ENCODE assay signal across 8 mouse cellular contexts in the genomic region with DNA sequence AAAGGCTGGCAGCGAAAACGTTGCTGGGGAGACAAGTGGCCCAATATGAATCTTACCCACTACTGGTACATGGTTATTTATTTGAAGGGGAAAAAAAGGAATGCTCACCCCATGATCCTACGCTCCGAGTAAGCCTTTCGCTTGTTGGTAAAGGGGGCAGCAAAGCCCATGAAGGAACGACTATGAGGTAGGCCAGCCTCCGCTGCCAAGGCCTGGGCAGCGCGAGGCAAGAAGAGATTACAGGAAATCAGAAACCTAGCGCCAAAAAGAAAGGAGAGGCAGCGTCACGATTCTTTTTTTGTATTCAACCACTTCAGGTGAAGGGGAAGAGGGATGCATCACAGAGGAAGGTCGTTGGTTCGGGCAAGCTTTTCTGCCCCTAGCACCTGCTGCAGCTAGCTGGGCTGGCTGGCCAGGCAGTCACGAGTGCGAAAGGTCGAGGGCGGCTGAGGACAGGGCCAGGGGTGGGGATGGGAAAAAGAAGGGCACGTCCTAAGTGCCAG. TPM values are rescaled to one million over a fixed set of nuclear protein-coding genes. Genes with fewer than 3 reads are reported as not detected.
DNase-seq lines count a peak whose midpoint lies in the region; ATAC-seq lines count a peak whose summit lies in the region.

No protein-coding gene starts in this region.

- H3K4me2 ChIP-seq in lung, embryonic 15.5 days = peak overlapping the region; percentile 84
- peak overlapping the region; percentile 86 for H3K4me2 ChIP-seq in neural tube, embryonic 14.5 days (ENCODE audit: low read depth, low read length)

- H3K4me1 ChIP-seq in lung, embryonic 15.5 days = peaks cover 14% of the 10 kb centered on the region
- peaks cover 12% of the 10 kb centered on the region; the same call in 1 of the 2 replicates for H3K4me1 ChIP-seq in neural tube, embryonic 14.5 days (ENCODE audit: control insufficient read depth, insufficient read depth, low read length)

- no peaks in the 10 kb centered on the region for H3K27me3 ChIP-seq in lung, embryonic 15.5 days
- H3K27me3 ChIP-seq in neural tube, embryonic 14.5 days (ENCODE audit: control insufficient read depth, insufficient read depth, low read length) = no peaks in the 10 kb centered on the region

- peak overlapping the region; percentile 97 for H3K27ac ChIP-seq in lung, embryonic 15.5 days
- peak overlapping the region; percentile 97 for H3K27ac ChIP-seq in neural tube, embryonic 14.5 days (ENCODE audit: low read depth, low read length)

- no peaks in the 10 kb centered on the region for H3K9me3 ChIP-seq in lung, embryonic 15.5 days
- no peaks in the 10 kb centered on the region for H3K9me3 ChIP-seq in neural tube, embryonic 14.5 days (ENCODE audit: control insufficient read depth, low read length)

- H3K9ac ChIP-seq in lung, embryonic 15.5 days = peak overlapping the region; percentile 74
- H3K9ac ChIP-seq in neural tube, embryonic 14.5 days (replicated peaks; ENCODE audit: low read depth, low read length) = peak overlapping the region; percentile 74

- peaks cover 17% of the 10 kb centered on the region for H3K36me3 ChIP-seq in lung, embryonic 15.5 days
- H3K36me3 ChIP-seq in neural tube, embryonic 14.5 days (ENCODE audit: control insufficient read depth, insufficient read depth, low read length) = 0 out of 2 replicates have a peak, but pooled peaks cover 11% of the 10 kb centered on the region

- H3K4me3 ChIP-seq in lung, embryonic 15.5 days = peak overlapping the region; percentile 70
- H3K4me3 ChIP-seq in neural tube, embryonic 14.5 days (ENCODE audit: low read depth, low read length) = peak overlapping the region; percentile 59

- 14% methylated on average over 19 of the region's 19 CpGs for WGBS in lung, embryonic 15.5 days
- WGBS in neural tube, embryonic 14.5 days = 14% methylated on average over 19 of the region's 19 CpGs

- ATAC-seq in lung, embryonic 15.5 days (ENCODE audit: borderline replicate concordance, extremely low read depth, low FRiP score, low TSS enrichment) = no peak
- ATAC-seq in erythroid progenitor cell, adult 5-6 weeks (replicated peaks; ENCODE audit: low FRiP score, poor library complexity, severe bottlenecking) = peak; percentile 30; the same call in 1 of the 2 replicates
- no peak for ATAC-seq in neural tube, embryonic 14.5 days (ENCODE audit: low read depth)
- no peak for ATAC-seq in megakaryocyte progenitor cell, adult 5-6 weeks (replicated peaks; ENCODE audit: poor library complexity)

- DNase-seq in lung, postnatal 14 days = no peak
- peak; percentile 80 to 93 for DNase-seq in kidney, postnatal 25 days
- no peak for DNase-seq in frontal cortex, postnatal 36 days (ENCODE audit: low spot score in 2 of 2)
- DNase-seq in cerebellum, adult 11 months = no peak

RNA-seq across cellular contexts. Expression of a gene that starts 0.8 kb away (rescaled TPM):
- 12.5 and 12.6 TPM in 2 replicates for polyA plus RNA-seq in lung, embryonic 15.5 days (2015; fragmentation: Nextera tagmentation; extraction: Ambion mirVana)
- total RNA-seq in erythroid progenitor cell, adult 5-6 weeks (2015; ENCODE audit: low replicate concordance) = 1.1 and 14.3 TPM in 2 replicates
- total RNA-seq in erythroid progenitor cell, adult 5-6 weeks (2017; ENCODE audit: low replicate concordance) = 2.3 and 3.3 TPM in 2 replicates
- polyA plus RNA-seq in neural tube, embryonic 14.5 days (2014; fragmentation: Nextera tagmentation; extraction: Ambion mirVana) = 51.3 and 52.7 TPM in 2 replicates
- 13.8 and 17.6 TPM in 2 replicates for total RNA-seq in megakaryocyte progenitor cell, adult 5-6 weeks (2015)
- 8.8 and 9.4 TPM in 2 replicates for total RNA-seq in megakaryocyte progenitor cell, adult 5-6 weeks (2017)

RNA-seq across cellular contexts. Expression of a gene that starts 9.0 kb away (rescaled TPM):
- 13.0 and 14.9 TPM in 2 replicates for polyA plus RNA-seq in lung, embryonic 15.5 days (2015; fragmentation: Nextera tagmentation; extraction: Ambion mirVana)
- total RNA-seq in erythroid progenitor cell, adult 5-6 weeks (2015; ENCODE audit: low replicate concordance) = 11.9 and 20.5 TPM in 2 replicates
- total RNA-seq in erythroid progenitor cell, adult 5-6 weeks (2017; ENCODE audit: low replicate concordance) = 4.4 and 10.2 TPM in 2 replicates
- 11.6 and 14.0 TPM in 2 replicates for polyA plus RNA-seq in neural tube, embryonic 14.5 days (2014; fragmentation: Nextera tagmentation; extraction: Ambion mirVana)
- 48.6 and 48.9 TPM in 2 replicates for total RNA-seq in megakaryocyte progenitor cell, adult 5-6 weeks (2015)
- 9.0 and 11.6 TPM in 2 replicates for total RNA-seq in megakaryocyte progenitor cell, adult 5-6 weeks (2017)

RNA-seq across cellular contexts. Expression of a gene that starts 30.4 kb away (rescaled TPM):
- polyA plus RNA-seq in lung, embryonic 15.5 days (2015; fragmentation: Nextera tagmentation; extraction: Ambion mirVana) = 183 and 185 TPM in 2 replicates
- 92.3 and 106 TPM in 2 replicates for total RNA-seq in erythroid progenitor cell, adult 5-6 weeks (2015; ENCODE audit: low replicate concordance)
- total RNA-seq in erythroid progenitor cell, adult 5-6 weeks (2017; ENCODE audit: low replicate concordance) = 58.9 and 60.6 TPM in 2 replicates
- 281 and 297 TPM in 2 replicates for polyA plus RNA-seq in neural tube, embryonic 14.5 days (2014; fragmentation: Nextera tagmentation; extraction: Ambion mirVana)
- 172 and 181 TPM in 2 replicates for total RNA-seq in megakaryocyte progenitor cell, adult 5-6 weeks (2015)
- total RNA-seq in megakaryocyte progenitor cell, adult 5-6 weeks (2017) = 106 and 108 TPM in 2 replicates

RNA-seq across cellular contexts. Expression of a gene that starts 33.1 kb away (rescaled TPM):
- 0.31 and 0.99 TPM in 2 replicates for polyA plus RNA-seq in lung, embryonic 15.5 days (2015; fragmentation: Nextera tagmentation; extraction: Ambion mirVana)
- total RNA-seq in erythroid progenitor cell, adult 5-6 weeks (2015; ENCODE audit: low replicate concordance) = not detected in 2 replicates
- not detected in 2 replicates for total RNA-seq in erythroid progenitor cell, adult 5-6 weeks (2017; ENCODE audit: low replicate concordance)
- polyA plus RNA-seq in neural tube, embryonic 14.5 days (2014; fragmentation: Nextera tagmentation; extraction: Ambion mirVana) = 0.44 TPM in 1 of 2 replicates, not detected in the other
- not detected in 2 replicates for total RNA-seq in megakaryocyte progenitor cell, adult 5-6 weeks (2015)
- not detected in 2 replicates for total RNA-seq in megakaryocyte progenitor cell, adult 5-6 weeks (2017)

RNA-seq across cellular contexts. Expression of a gene that starts 43.3 kb away (rescaled TPM):
- 72.1 and 75.7 TPM in 2 replicates for polyA plus RNA-seq in lung, embryonic 15.5 days (2015; fragmentation: Nextera tagmentation; extraction: Ambion mirVana)
- total RNA-seq in erythroid progenitor cell, adult 5-6 weeks (2015; ENCODE audit: low replicate concordance) = 28.5 TPM in 2 replicates
- 13.1 and 15.5 TPM in 2 replicates for total RNA-seq in erythroid progenitor cell, adult 5-6 weeks (2017; ENCODE audit: low replicate concordance)
- 131 and 140 TPM in 2 replicates for polyA plus RNA-seq in neural tube, embryonic 14.5 days (2014; fragmentation: Nextera tagmentation; extraction: Ambion mirVana)
- total RNA-seq in megakaryocyte progenitor cell, adult 5-6 weeks (2015) = 79.4 and 105 TPM in 2 replicates
- 68.8 and 72.2 TPM in 2 replicates for total RNA-seq in megakaryocyte progenitor cell, adult 5-6 weeks (2017)

Comparison
In these comparisons a context has a peak if more than half of its experiments do, and no peak if none do; other contexts are left out.
1. DNase-seq: peak in kidney, postnatal 25 days (2 of 2); none in lung, postnatal 14 days (single experiment), frontal cortex, postnatal 36 days (0 of 2) and cerebellum, adult 11 months (single experiment).